Mouse (Mus musculus) heart, embryonic 14.5 days (tissue): ENCODE measurements around the gene Aqp1. TPM values are rescaled to one million over a fixed set of nuclear protein-coding genes. Genes with fewer than 3 reads are reported as not detected.

Source experiments
- ATAC-seq: fragments of 200-750 bp; cut with Nextera tagmentation; 2 replicates; pipeline ENCODE4 v1.8.0; 2017; ENCODE audit warnings: low read depth, moderate TSS enrichment; ENCODE audit not compliant: insufficient number of reproducible peaks, insufficient read depth, low FRiP score
- H3K27ac ChIP-seq, 2 experiments: fragments of 200-500 bp in 1 of 2; fragments of 300-500 bp in 1 of 2; sonication (generic) in 1 of 2; replicated peaks in 1 of 2; 2 replicates each; pipeline ENCODE4 v1.5.1; 2012 to 2014; ENCODE audit warnings: low read depth in 2 of 2, low read length in 2 of 2, control low read depth in 1 of 2, mild to moderate bottlenecking in 1 of 2, mixed read lengths in 1 of 2; ENCODE audit not compliant: control insufficient read depth in 1 of 2, insufficient read depth in 1 of 2
- H3K27me3 ChIP-seq: fragments of 300-500 bp; sonication (generic); 2 replicates; pipeline ENCODE4 v1.6.1; 2014; ENCODE audit warnings: mild to moderate bottlenecking, low read length, control low read depth; ENCODE audit not compliant: control insufficient read depth, insufficient read depth
- H3K36me3 ChIP-seq: fragments of 300-500 bp; sonication (generic); 2 replicates; pipeline ENCODE4 v1.6.1; 2014; ENCODE audit warnings: mild to moderate bottlenecking, control low read depth, low read length, mixed read lengths; ENCODE audit not compliant: control insufficient read depth, insufficient read depth
- H3K4me1 ChIP-seq, 2 experiments: fragments of 200-500 bp in 1 of 2; fragments of 300-500 bp in 1 of 2; sonication (generic) in 1 of 2; 2 replicates each; pipeline ENCODE4 v1.6.1; 2012 to 2014; ENCODE audit warnings: low read length in 2 of 2, control low read depth in 1 of 2, mixed read lengths in 1 of 2; ENCODE audit not compliant: control insufficient read depth in 2 of 2, insufficient read depth in 2 of 2
- H3K4me2 ChIP-seq: fragments of 300-500 bp; sonication (generic); 2 replicates; pipeline ENCODE4 v1.6.1; 2014; ENCODE audit warnings: mild to moderate bottlenecking, low read length
- H3K4me3 ChIP-seq, 2 experiments: fragments of 200-500 bp in 1 of 2; fragments of 300-500 bp in 1 of 2; sonication (generic) in 1 of 2; 2 replicates each; pipeline ENCODE4 v1.5.1; 2012 to 2014; ENCODE audit warnings: low read length in 2 of 2, mild to moderate bottlenecking in 2 of 2, control low read depth in 1 of 2, low read depth in 1 of 2, moderate library complexity in 1 of 2; ENCODE audit not compliant: control insufficient read depth in 1 of 2, insufficient read depth in 1 of 2
- H3K9ac ChIP-seq: fragments of 300-500 bp; sonication (generic); 2 replicates; pipeline ENCODE4 v1.6.1; 2014; ENCODE audit warnings: mild to moderate bottlenecking, low read length
- H3K9me3 ChIP-seq: fragments of 300-500 bp; sonication (generic); 2 replicates; pipeline ENCODE4 v1.6.1; 2016; ENCODE audit warnings: low read length, control low read depth; ENCODE audit not compliant: control insufficient read depth
- WGBS: fragments of 180-500 bp; shearing (Covaris S2); extraction: QIAGEN DNeasy Blood & Tissue Kit; methylation state at CpG from one replicate; pipeline ENCODE4 v1.1.7; 2014; 5-methylcytosine and 5-hydroxymethylcytosine counted together
- polyA plus RNA-seq: library from polyadenylated mRNA; unstranded; fragments of >200 nt; fragmentation: Nextera tagmentation; extraction: Ambion mirVana; gene quantifications from 2 replicates; pipeline ENCODE4 v1.2.1, GENCODE M21; 2014

The Aqp1 gene
- polyA plus RNA-seq, 1 experiment from 2014 or later: 8.7 TPM

- Histone ChIP-seq H3K9me3 (no peaks in the 10 kb centered on the region), H3K9ac (no peak overlapping the region), H3K4me2 (no peak overlapping the region), H3K27ac (no peak overlapping the region), H3K36me3 (no peaks in the 10 kb centered on the region), H3K27me3 (no peaks in the 10 kb centered on the region; the same call in 1 of the 2 replicates), H3K4me1 (peaks cover 40 to 42% of the 10 kb centered on the region in 2 experiments), H3K4me3 (no peak overlapping the region)
- WGBS: 62% methylated on average over 9 of the region's 9 CpGs
- ATAC-seq: no peak
Observed at GRCm38 (mm10) chr6:55342328-55342727, 6.1 kb downstream of the Aqp1 start.

GRCm38 (mm10) chr6:55343446-55343845, 7.2 kb downstream of the Aqp1 start:
- Histone ChIP-seq H3K36me3 (no peaks in the 10 kb centered on the region), H3K9ac (no peak overlapping the region), H3K4me2 (no peak overlapping the region), H3K27ac (no peak overlapping the region), H3K4me1 (peaks cover 33 to 34% of the 10 kb centered on the region in 2 experiments), H3K9me3 (no peaks in the 10 kb centered on the region), H3K27me3 (no peaks in the 10 kb centered on the region), H3K4me3 (no peak overlapping the region)
- no peak for ATAC-seq
- WGBS: 84% methylated on average over 10 of the region's 10 CpGs

- no peaks in the 10 kb centered on the region for H3K27me3 ChIP-seq
- no peaks in the 10 kb centered on the region for H3K36me3 ChIP-seq
- no peak for ATAC-seq
- H3K9me3 ChIP-seq: no peaks in the 10 kb centered on the region
- no peak overlapping the region for H3K9ac ChIP-seq
- no peak overlapping the region for H3K4me2 ChIP-seq
- 53% methylated on average over 9 of the region's 9 CpGs for WGBS
- H3K27ac ChIP-seq: no peak overlapping the region
- no peak overlapping the region for H3K4me3 ChIP-seq
- peaks cover 28 to 29% of the 10 kb centered on the region in 2 experiments for H3K4me1 ChIP-seq
Observed at GRCm38 (mm10) chr6:55344291-55345016, 8.2 kb downstream of the Aqp1 start.

- no peak overlapping the region for H3K4me3 ChIP-seq
- peaks cover 25 to 27% of the 10 kb centered on the region in 2 experiments for H3K4me1 ChIP-seq
- no peak for ATAC-seq
- H3K9me3 ChIP-seq: peaks cover 5% of the 10 kb centered on the region; the same call in 1 of the 2 replicates
- no peaks in the 10 kb centered on the region for H3K36me3 ChIP-seq
- no peaks in the 10 kb centered on the region for H3K27me3 ChIP-seq
- H3K4me2 ChIP-seq: no peak overlapping the region
- 91% methylated on average over 10 of the region's 10 CpGs for WGBS
- H3K9ac ChIP-seq: no peak overlapping the region
- H3K27ac ChIP-seq: no peak overlapping the region
Observed at GRCm38 (mm10) chr6:55345264-55345663, 9.0 kb downstream of the Aqp1 start.

- 81% methylated on average over 7 of the region's 7 CpGs for WGBS
- Histone ChIP-seq H3K9me3 (peaks cover 6% of the 10 kb centered on the region; the same call in 1 of the 2 replicates), H3K36me3 (no peaks in the 10 kb centered on the region), H3K27ac (no peak overlapping the region), H3K4me1 (peaks cover 20 to 22% of the 10 kb centered on the region in 2 experiments), H3K4me3 (no peak overlapping the region), H3K4me2 (no peak overlapping the region), H3K27me3 (no peaks in the 10 kb centered on the region), H3K9ac (no peak overlapping the region)
- ATAC-seq: no peak
Observed at GRCm38 (mm10) chr6:55346491-55346890, 10.3 kb downstream of the Aqp1 start.

- peaks cover 6% of the 10 kb centered on the region; the same call in 1 of the 2 replicates for H3K9me3 ChIP-seq
- H3K27ac ChIP-seq: no peak overlapping the region
- no peaks in the 10 kb centered on the region for H3K27me3 ChIP-seq
- H3K36me3 ChIP-seq: no peaks in the 10 kb centered on the region
- H3K4me1 ChIP-seq: peaks cover 9 to 11% of the 10 kb centered on the region in 2 experiments
- WGBS: 81% methylated on average over 5 of the region's 5 CpGs
- no peak overlapping the region for H3K4me2 ChIP-seq
- no peak for ATAC-seq
- no peak overlapping the region for H3K9ac ChIP-seq
- H3K4me3 ChIP-seq: no peak overlapping the region
Observed at GRCm38 (mm10) chr6:55347711-55348571, 11.7 kb downstream of the Aqp1 start.

- H3K27me3 ChIP-seq: no peaks in the 10 kb centered on the region
- WGBS: 86% methylated on average over 4 of the region's 4 CpGs
- H3K9me3 ChIP-seq: peaks cover 6% of the 10 kb centered on the region; the same call in 1 of the 2 replicates
- no peak overlapping the region for H3K27ac ChIP-seq
- H3K36me3 ChIP-seq: no peaks in the 10 kb centered on the region
- ATAC-seq: no peak
- H3K4me1 ChIP-seq: peaks cover 9% of the 10 kb centered on the region in 2 experiments
- no peak overlapping the region for H3K4me2 ChIP-seq
- no peak overlapping the region for H3K9ac ChIP-seq
- no peak overlapping the region for H3K4me3 ChIP-seq
Observed at GRCm38 (mm10) chr6:55349231-55349630, 13.0 kb downstream of the Aqp1 start.
